Mouse (Mus musculus): Measurements from ENCODE around the gene 1810049J17Rik. TPM values are rescaled to one million over a fixed set of nuclear protein-coding genes. Genes with fewer than 3 reads are reported as not detected.

Gene 1810049J17Rik
- not detected for polyA plus RNA-seq (2014; fragmentation: Illumina TruSeq; extraction: RNeasy Lipid Tissue Mini Kit (QIAGEN cat#74804); ENCODE audit: low read depth, low replicate concordance)

DNA sequence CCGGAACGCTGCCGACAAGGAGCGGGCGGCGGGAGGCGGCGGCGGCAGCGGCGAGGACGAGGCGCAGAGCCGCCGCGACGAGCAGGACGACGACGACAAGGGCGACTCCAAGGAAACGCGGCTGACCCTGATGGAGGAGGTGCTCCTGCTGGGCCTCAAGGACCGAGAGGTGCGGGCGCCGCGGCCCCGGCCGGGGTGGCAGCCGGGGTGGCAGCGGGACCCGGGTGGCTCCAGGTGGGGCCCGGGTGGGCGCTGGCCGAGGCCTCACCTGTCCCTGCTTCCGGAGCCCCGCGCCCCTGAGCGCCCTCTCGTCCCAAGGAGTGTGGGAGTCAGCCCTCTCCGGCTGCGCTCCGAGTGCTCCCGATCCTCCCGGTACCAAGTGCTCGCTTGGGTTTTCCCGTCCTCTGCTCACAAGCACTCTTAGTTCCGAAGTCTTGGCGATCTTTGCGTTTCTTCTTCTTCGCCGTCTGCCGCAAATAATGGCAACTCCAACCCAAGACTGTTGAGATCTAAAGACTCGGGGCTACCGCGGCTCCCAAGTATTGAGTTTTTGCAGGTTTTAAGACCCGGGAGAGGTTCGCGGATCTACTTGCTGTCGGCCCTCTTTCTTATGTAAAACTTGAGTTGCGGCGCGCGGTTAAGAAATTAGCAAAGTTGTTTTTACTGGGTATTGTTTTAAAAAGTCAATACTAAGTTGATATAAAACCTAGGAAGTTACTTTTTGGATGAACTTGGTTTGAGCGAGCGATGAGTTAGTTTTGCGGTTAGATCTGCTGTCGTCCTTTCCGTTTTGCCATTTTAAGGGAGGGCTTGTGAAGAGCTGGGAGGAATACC lies at the start of gene 1810049J17Rik:
Gene 1810049J17Rik, minus strand, starts transcription at position 112 of the 834 bp plus-strand sequence.

DNA sequence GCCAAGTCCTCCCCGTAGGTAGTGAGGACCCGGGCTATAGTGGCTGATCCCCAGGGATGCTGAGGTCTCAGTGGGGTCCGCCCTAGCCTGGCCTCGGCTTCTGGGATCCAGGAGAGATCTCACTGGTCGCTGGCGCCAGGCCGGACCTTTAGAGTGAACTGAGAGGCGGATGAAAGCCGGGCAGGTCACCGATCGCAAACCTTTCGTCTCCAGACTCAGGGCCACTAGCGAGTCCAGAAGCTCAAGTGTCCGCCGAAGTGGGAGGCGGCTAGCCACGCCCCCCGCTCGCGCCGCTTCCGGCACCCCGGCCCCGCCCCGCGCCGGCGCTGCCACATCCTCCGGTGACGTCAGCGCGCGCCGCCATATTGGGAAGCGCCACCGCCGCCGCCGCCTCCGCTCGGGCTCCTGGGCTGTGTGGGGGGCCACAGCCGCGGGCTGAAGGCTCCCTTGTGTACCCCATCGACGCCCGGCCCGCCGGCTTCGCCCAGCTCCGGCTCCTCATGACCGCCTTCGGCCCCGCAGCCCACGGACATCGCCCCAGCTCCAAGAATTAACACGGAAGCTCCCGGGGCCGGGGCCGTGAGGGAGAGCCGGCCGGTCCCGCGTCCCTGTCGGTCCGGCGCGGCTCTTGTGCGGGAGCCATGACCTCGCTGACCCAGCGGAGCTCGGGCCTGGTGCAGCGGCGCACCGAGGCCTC lies 460 bp downstream of the 1810049J17Rik start, which contains the start of gene Golph3:
Gene Golph3, plus strand, starts transcription at position 360 of the 697 bp plus-strand sequence.

Other genes starting within 250 kb of the 1810049J17Rik start
- gene Zfr, start 204.1 kb downstream of the 1810049J17Rik start, polyA plus RNA-seq (2014; fragmentation: Illumina TruSeq; extraction: RNeasy Lipid Tissue Mini Kit (QIAGEN cat#74804); ENCODE audit: low read depth, low replicate concordance): 76.9 TPM
- 4.4 TPM for gene Mtmr12, start 116.9 kb downstream of the 1810049J17Rik start, polyA plus RNA-seq (2014; fragmentation: Illumina TruSeq; extraction: RNeasy Lipid Tissue Mini Kit (QIAGEN cat#74804); ENCODE audit: low read depth, low replicate concordance)
- gene Golph3, start 449 bp downstream of the 1810049J17Rik start, polyA plus RNA-seq (2014; fragmentation: Illumina TruSeq; extraction: RNeasy Lipid Tissue Mini Kit (QIAGEN cat#74804); ENCODE audit: low read depth, low replicate concordance): 120 TPM